Mouse (Mus musculus): ENCODE results near the gene 4933415A04Rik.

DNA sequence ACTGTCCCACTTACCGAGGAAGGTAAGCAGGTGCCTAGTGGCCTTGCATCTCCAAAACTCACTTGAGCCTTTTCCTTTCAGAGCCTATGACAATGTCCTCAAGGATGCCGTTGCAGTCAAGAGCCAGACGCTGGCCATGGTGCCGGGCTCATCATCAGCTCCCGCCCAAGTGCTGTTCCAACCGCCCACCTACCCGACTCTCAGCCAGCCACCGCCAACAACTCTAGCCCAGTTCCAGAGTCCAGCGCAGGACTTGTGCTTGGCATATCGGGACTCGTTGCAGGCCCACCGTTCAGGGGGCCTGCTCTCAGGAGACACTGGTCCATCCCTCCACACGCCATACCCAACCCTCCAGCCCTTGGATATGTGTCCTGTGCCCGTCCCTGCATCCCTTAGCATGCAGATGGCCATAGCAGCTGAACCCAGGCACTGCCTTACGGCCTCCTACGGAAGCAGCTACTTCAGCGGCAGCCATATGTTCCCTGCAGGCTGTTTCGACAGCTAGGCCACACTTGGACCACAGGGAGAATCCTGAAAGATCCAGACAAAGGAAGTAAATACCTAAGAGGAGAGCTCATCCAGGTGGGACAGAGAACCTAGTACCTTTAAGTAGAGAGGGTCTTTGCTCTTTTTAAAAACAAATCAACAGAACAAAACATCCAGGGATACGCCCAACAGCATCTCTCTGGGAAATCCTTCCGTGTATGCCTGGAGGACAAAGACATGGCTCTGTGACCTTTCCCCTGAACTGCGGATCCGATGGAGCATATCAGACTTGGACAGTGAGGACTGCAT is 1.4 kb upstream of the 4933415A04Rik start:
- TF ChIP-seq CTCF (IDR thresholded peaks at IDR 0.05) (no peak), EP300 (IDR thresholded peaks at IDR 0.05) (no peak)

All from lung, postnatal 0 days (tissue).